Mouse (Mus musculus) midbrain, postnatal 0 days (tissue): ENCODE measurements around the gene Hnrnpl. TPM values are rescaled to one million over a fixed set of nuclear protein-coding genes. Genes with fewer than 3 reads are reported as not detected.

Experiments used
- ATAC-seq: fragments of 200-750 bp; cut with Nextera tagmentation; 2 replicates; pipeline ENCODE4 v1.8.0; 2017; ENCODE audit warnings: moderate number of reproducible peaks, mild to moderate bottlenecking, moderate TSS enrichment, moderate library complexity; ENCODE audit not compliant: low FRiP score
- DNase-seq: peaks from one replicate; pipeline ENCODE4 v3.0.0-alpha.2; 2015; ENCODE audit warnings: low spot score
- H3K27ac ChIP-seq: fragments of 300-500 bp; sonication (generic); 2 replicates; pipeline ENCODE4 v1.5.1; 2014; ENCODE audit warnings: low read depth, mild to moderate bottlenecking, low read length, mixed read lengths
- H3K27me3 ChIP-seq: fragments of 300-500 bp; sonication (generic); 2 replicates; pipeline ENCODE4 v1.6.1; 2014; ENCODE audit warnings: low read length, control low read depth, mixed read lengths; ENCODE audit not compliant: insufficient read depth
- H3K36me3 ChIP-seq: fragments of 300-500 bp; sonication (generic); 2 replicates; pipeline ENCODE4 v1.6.1; 2014; ENCODE audit warnings: low read length, control low read depth, mixed read lengths; ENCODE audit not compliant: insufficient read depth
- H3K4me1 ChIP-seq: fragments of 300-500 bp; sonication (generic); 2 replicates; pipeline ENCODE4 v1.6.1; 2014; ENCODE audit warnings: mild to moderate bottlenecking, control low read depth, antibody characterized with exemption, low read length, mixed read lengths; ENCODE audit not compliant: insufficient read depth
- H3K4me2 ChIP-seq: fragments of 300-500 bp; sonication (generic); 2 replicates; pipeline ENCODE4 v1.6.1; 2014; ENCODE audit warnings: low read depth, mild to moderate bottlenecking, low read length, mixed read lengths; ENCODE audit not compliant: poor library complexity, severe bottlenecking
- H3K4me3 ChIP-seq: fragments of 300-500 bp; sonication (generic); 2 replicates; pipeline ENCODE4 v1.5.1; 2014; ENCODE audit warnings: low read depth, mild to moderate bottlenecking, low read length, moderate library complexity
- H3K9ac ChIP-seq: fragments of 300-500 bp; sonication (generic); replicated peaks from 2 replicates; pipeline ENCODE4 v1.6.1; 2014; ENCODE audit warnings: mild to moderate bottlenecking, low read length, moderate library complexity, mixed read lengths; ENCODE audit not compliant: poor library complexity, severe bottlenecking
- H3K9me3 ChIP-seq: fragments of 300-500 bp; sonication (generic); 2 replicates; pipeline ENCODE4 v1.6.1; 2016; ENCODE audit warnings: low read length, control low read depth
- CTCF ChIP-seq: IDR thresholded peaks from 2 replicates; pipeline ENCODE4 v1.5.1; 2016; ENCODE audit warnings: antibody characterized with exemption, mild to moderate bottlenecking
- WGBS: fragments of 180-500 bp; shearing (Covaris S2); extraction: QIAGEN DNeasy Blood & Tissue Kit; methylation state at CpG from one replicate; pipeline ENCODE4 v1.1.7; 2014; 5-methylcytosine and 5-hydroxymethylcytosine counted together
- polyA plus RNA-seq: library from polyadenylated mRNA; unstranded; fragments of >200 nt; fragmentation: Nextera tagmentation; extraction: Ambion mirVana; gene quantifications from 2 replicates; pipeline ENCODE4 v1.2.1, GENCODE M21; 2015
- total RNA-seq: library from RNA; depleted of rRNA; stranded (reverse); fragments of >200 nt; gene quantifications from 2 replicates; pipeline ENCODE4 v1.2.3, GENCODE M21; 2014

The Hnrnpl gene
- total and polyA plus RNA-seq, 2 experiments from 2014 or later = 175 to 265 TPM

- Histone ChIP-seq H3K27ac (no peak overlapping the region), H3K36me3 (peaks cover 73% of the 10 kb centered on the region), H3K4me2 (no peak overlapping the region), H3K9me3 (no peaks in the 10 kb centered on the region), H3K27me3 (no peaks in the 10 kb centered on the region), H3K9ac (no peak overlapping the region), H3K4me1 (peaks cover 11% of the 10 kb centered on the region; the same call in 1 of the 2 replicates), H3K4me3 (no peak overlapping the region)
- no peak for TF ChIP-seq CTCF
- no peak for ATAC-seq
- DNase-seq = no peak
- 92% methylated on average over 10 of the region's 10 CpGs for WGBS
Observed at GRCm38 (mm10) chr7:28816920-28817319, 8.6 kb downstream of the Hnrnpl start.

- no peaks in the 10 kb centered on the region for H3K27me3 ChIP-seq
- no peak overlapping the region for H3K4me2 ChIP-seq
- H3K36me3 ChIP-seq = peaks cover 75% of the 10 kb centered on the region
- no peaks in the 10 kb centered on the region for H3K9me3 ChIP-seq
- ATAC-seq (no peak), DNase-seq (no peak)
- H3K27ac ChIP-seq = no peak overlapping the region
- peaks cover 5% of the 10 kb centered on the region; the same call in 1 of the 2 replicates for H3K4me1 ChIP-seq
- TF ChIP-seq CTCF = no peak
- WGBS = 76% methylated on average over 6 of the region's 6 CpGs
- no peak overlapping the region for H3K9ac ChIP-seq
- H3K4me3 ChIP-seq = no peak overlapping the region
Observed at GRCm38 (mm10) chr7:28817524-28817923, 9.2 kb downstream of the Hnrnpl start.

GRCm38 (mm10) chr7:28817957-28818356, 9.6 kb downstream of the Hnrnpl start:
- H3K36me3 ChIP-seq = peaks cover 76% of the 10 kb centered on the region
- H3K9me3 ChIP-seq = no peaks in the 10 kb centered on the region
- H3K9ac ChIP-seq = no peak overlapping the region
- H3K27me3 ChIP-seq = no peaks in the 10 kb centered on the region
- DNase-seq = no peak
- no peak overlapping the region for H3K27ac ChIP-seq
- no peak overlapping the region for H3K4me3 ChIP-seq
- TF ChIP-seq CTCF = no peak
- H3K4me1 ChIP-seq = 0 out of 2 replicates have a peak, but pooled peaks cover under 1% of the 10 kb centered on the region
- no peak for ATAC-seq
- WGBS = 79% methylated on average over 4 of the region's 4 CpGs
- H3K4me2 ChIP-seq = no peak overlapping the region

- no peak overlapping the region for H3K9ac ChIP-seq
- no peaks in the 10 kb centered on the region for H3K4me1 ChIP-seq
- 80% methylated on average over 18 of the region's 18 CpGs for WGBS
Observed at GRCm38 (mm10) chr7:28818436-28818835, 10.1 kb downstream of the Hnrnpl start.

GRCm38 (mm10) chr7:28818861-28819452, 10.6 kb downstream of the Hnrnpl start:
- peaks cover 69% of the 10 kb centered on the region for H3K36me3 ChIP-seq
- H3K4me1 ChIP-seq = no peaks in the 10 kb centered on the region
- H3K27ac ChIP-seq = no peak overlapping the region
- H3K27me3 ChIP-seq = no peaks in the 10 kb centered on the region
- no peak overlapping the region for H3K9ac ChIP-seq
- no peak for TF ChIP-seq CTCF
- no peak overlapping the region for H3K4me3 ChIP-seq
- ATAC-seq (no peak), DNase-seq (no peak)
- WGBS = 83% methylated on average over 4 of the region's 4 CpGs
- no peaks in the 10 kb centered on the region for H3K9me3 ChIP-seq
- no peak overlapping the region for H3K4me2 ChIP-seq

More at GRCm38 (mm10) chr7:28818436-28818835, 10.1 kb downstream of the Hnrnpl start:
- Histone ChIP-seq H3K4me2 (no peak overlapping the region), H3K4me3 (no peak overlapping the region), H3K27ac (no peak overlapping the region), H3K9me3 (no peaks in the 10 kb centered on the region), H3K36me3 (peaks cover 74% of the 10 kb centered on the region), H3K27me3 (no peaks in the 10 kb centered on the region)
- TF ChIP-seq CTCF = no peak
- ATAC-seq = no peak
- DNase-seq = no peak

GRCm38 (mm10) chr7:28819571-28819970, 11.2 kb downstream of the Hnrnpl start:
- ATAC-seq = no peak
- WGBS = 82% methylated on average over 4 of the region's 4 CpGs

More at GRCm38 (mm10) chr7:28819571-28819970, 11.2 kb downstream of the Hnrnpl start:
- Histone ChIP-seq H3K4me1 (no peaks in the 10 kb centered on the region), H3K9ac (no peak overlapping the region), H3K27me3 (no peaks in the 10 kb centered on the region), H3K9me3 (no peaks in the 10 kb centered on the region), H3K4me2 (no peak overlapping the region), H3K36me3 (peaks cover 64% of the 10 kb centered on the region), H3K4me3 (no peak overlapping the region), H3K27ac (no peak overlapping the region)
- TF ChIP-seq CTCF = no peak
- DNase-seq = no peak
